Mouse (Mus musculus): Measurements from ENCODE around the gene Hyal4. TPM values are rescaled to one million over a fixed set of nuclear protein-coding genes. Genes with fewer than 3 reads are reported as not detected.

Hyal4 gene
- not detected in 2 replicates for polyA plus RNA-seq (2012; rRNA removed)

DNA sequence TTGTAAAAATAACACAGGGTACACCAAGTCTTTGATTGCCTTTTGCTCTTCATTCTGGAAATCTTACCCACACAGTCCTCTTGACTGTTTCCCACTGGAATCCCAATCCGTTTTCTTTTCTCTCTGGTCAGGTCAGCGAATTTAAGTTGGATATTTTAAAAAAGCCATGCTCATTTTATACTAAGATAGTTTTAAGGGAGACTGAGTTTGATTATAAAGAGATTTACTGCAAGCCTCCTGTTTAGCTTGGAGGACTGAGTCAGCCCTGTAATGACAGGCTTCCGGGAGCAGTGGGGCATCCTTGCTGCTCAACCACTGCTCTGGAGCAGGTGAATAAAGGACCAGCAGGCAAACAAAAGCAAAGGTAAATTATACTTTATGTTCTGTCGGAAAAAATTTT lies at the start of gene Hyal4:
TSS of gene Hyal4 (plus strand) at position 301 of the 400 bp plus-strand sequence.
- DNase-seq = no peak
- Histone ChIP-seq H3K4me1 (ENCODE audit: control insufficient read depth, insufficient read depth, low read length) (no peaks in the 10 kb centered on the region), H3K27ac (ENCODE audit: insufficient read depth, low read length) (no peak within 1 kb of the TSS), H3K4me3 (replicated peaks; ENCODE audit: insufficient read depth, low read depth, low read length) (no peak within 1 kb of the TSS), H3K27me3 (ENCODE audit: control insufficient read depth, insufficient read depth, low read length) (no peaks in the 10 kb centered on the region)
- 84% methylated on average over 4 of the region's 4 CpGs for WGBS
- TF ChIP-seq CTCF (IDR thresholded peaks at IDR 0.05; ENCODE audit: borderline replicate concordance, insufficient read depth, low read depth, low read length) (no peak), POLR2A (IDR thresholded peaks at IDR 0.05; ENCODE audit: borderline replicate concordance, insufficient read depth, low read length) (no peak)

DNA sequence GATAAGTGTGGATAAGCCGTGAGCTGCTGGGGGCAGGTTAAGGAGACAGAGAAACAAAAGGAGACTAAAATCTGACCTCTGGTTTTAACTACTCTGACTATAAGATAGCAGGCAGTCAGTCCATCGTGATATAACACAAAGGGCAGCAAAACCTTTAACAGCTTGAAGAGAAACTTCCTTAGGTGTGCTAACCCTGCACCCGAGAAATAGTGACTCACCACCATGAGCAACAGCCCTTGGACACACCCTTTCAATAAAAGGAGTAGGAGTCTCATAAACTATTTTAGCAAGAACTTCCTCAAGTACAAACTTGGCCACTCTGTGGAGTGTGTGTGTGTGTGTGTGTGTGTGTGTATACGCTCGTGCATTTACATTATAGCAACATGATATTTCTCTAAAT lies 41.0 kb upstream of the Hyal4 start:
- Histone ChIP-seq H3K4me3 (replicated peaks; ENCODE audit: insufficient read depth, low read depth, low read length) (no peak overlapping the region), H3K27ac (ENCODE audit: insufficient read depth, low read length) (no peak overlapping the region), H3K4me1 (ENCODE audit: control insufficient read depth, insufficient read depth, low read length) (no peaks in the 10 kb centered on the region), H3K27me3 (ENCODE audit: control insufficient read depth, insufficient read depth, low read length) (no peaks in the 10 kb centered on the region)
- TF ChIP-seq POLR2A (IDR thresholded peaks at IDR 0.05; ENCODE audit: borderline replicate concordance, insufficient read depth, low read length) (no peak), CTCF (IDR thresholded peaks at IDR 0.05; ENCODE audit: borderline replicate concordance, insufficient read depth, low read depth, low read length) (no peak)
- 92% methylated on average over 5 of the region's 5 CpGs for WGBS
- DNase-seq = no peak

DNA sequence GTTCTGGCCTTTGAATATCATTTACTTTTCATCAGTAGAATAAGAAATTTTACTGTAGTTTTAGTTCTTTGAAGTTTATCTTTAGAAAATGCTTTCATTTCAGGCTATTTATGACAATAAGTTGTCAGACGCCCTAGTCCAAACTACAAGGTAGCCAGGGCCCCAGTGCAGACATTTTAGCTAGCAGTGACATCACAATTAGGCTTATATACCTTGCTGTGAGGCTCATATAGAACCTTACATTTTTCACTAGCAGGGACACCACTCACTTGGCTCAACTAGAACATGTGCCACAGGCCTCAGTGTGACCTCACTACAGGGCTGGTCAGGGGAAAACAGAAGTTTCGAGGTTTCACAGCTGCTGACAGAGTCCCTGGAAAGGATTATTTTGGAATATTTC lies 40.6 kb upstream of the Hyal4 start:
- Histone ChIP-seq H3K27ac (ENCODE audit: insufficient read depth, low read length) (no peak overlapping the region), H3K27me3 (ENCODE audit: control insufficient read depth, insufficient read depth, low read length) (no peaks in the 10 kb centered on the region), H3K4me3 (replicated peaks; ENCODE audit: insufficient read depth, low read depth, low read length) (no peak overlapping the region), H3K4me1 (ENCODE audit: control insufficient read depth, insufficient read depth, low read length) (no peaks in the 10 kb centered on the region)
- DNase-seq = no peak
- 72% methylated on average over 2 of the region's 2 CpGs for WGBS
- TF ChIP-seq POLR2A (IDR thresholded peaks at IDR 0.05; ENCODE audit: borderline replicate concordance, insufficient read depth, low read length) = no peak
- TF ChIP-seq CTCF (IDR thresholded peaks at IDR 0.05; ENCODE audit: borderline replicate concordance, insufficient read depth, low read depth, low read length) = no peak

- H3K27ac ChIP-seq (ENCODE audit: insufficient read depth, low read length) = no peak overlapping the region
- 30% methylated on average over 13 of the region's 13 CpGs for WGBS
- H3K4me1 ChIP-seq (ENCODE audit: control insufficient read depth, insufficient read depth, low read length) = no peaks in the 10 kb centered on the region
- H3K4me3 ChIP-seq (replicated peaks; ENCODE audit: insufficient read depth, low read depth, low read length) = no peak overlapping the region
- TF ChIP-seq POLR2A (IDR thresholded peaks at IDR 0.05; ENCODE audit: borderline replicate concordance, insufficient read depth, low read length) (no peak), CTCF (IDR thresholded peaks at IDR 0.05; ENCODE audit: borderline replicate concordance, insufficient read depth, low read depth, low read length) (peak; percentile 62)
- no peaks in the 10 kb centered on the region for H3K27me3 ChIP-seq (ENCODE audit: control insufficient read depth, insufficient read depth, low read length)
- peak; percentile 17 to 20 for DNase-seq
Observed at GRCm38 (mm10) chr6:24721317-24722099, 26.6 kb upstream of the Hyal4 start.

- Histone ChIP-seq H3K4me1 (ENCODE audit: control insufficient read depth, insufficient read depth, low read length) (no peaks in the 10 kb centered on the region), H3K27ac (ENCODE audit: insufficient read depth, low read length) (no peak overlapping the region), H3K4me3 (replicated peaks; ENCODE audit: insufficient read depth, low read depth, low read length) (no peak overlapping the region), H3K27me3 (ENCODE audit: control insufficient read depth, insufficient read depth, low read length) (no peaks in the 10 kb centered on the region)
- WGBS = 87% methylated on average over 1 of the region's 1 CpGs
- no peak for TF ChIP-seq CTCF (IDR thresholded peaks at IDR 0.05; ENCODE audit: borderline replicate concordance, insufficient read depth, low read depth, low read length)
- TF ChIP-seq POLR2A (IDR thresholded peaks at IDR 0.05; ENCODE audit: borderline replicate concordance, insufficient read depth, low read length) = no peak
- no peak for DNase-seq
Observed at GRCm38 (mm10) chr6:24728130-24728529, 20.0 kb upstream of the Hyal4 start.

GRCm38 (mm10) chr6:24732945-24733344 lies 15.2 kb upstream of the Hyal4 start, which contains the start of gene Hyal6:
Hyal6 (plus strand) TSS chr6:24733245.
- 84% methylated on average over 3 of the region's 3 CpGs for WGBS
- Histone ChIP-seq H3K27me3 (ENCODE audit: control insufficient read depth, insufficient read depth, low read length) (no peaks in the 10 kb centered on the region), H3K4me1 (ENCODE audit: control insufficient read depth, insufficient read depth, low read length) (no peaks in the 10 kb centered on the region), H3K27ac (ENCODE audit: insufficient read depth, low read length) (no peak within 1 kb of the TSS), H3K4me3 (replicated peaks; ENCODE audit: insufficient read depth, low read depth, low read length) (no peak within 1 kb of the TSS)
- DNase-seq = no peak
- no peak for TF ChIP-seq CTCF (IDR thresholded peaks at IDR 0.05; ENCODE audit: borderline replicate concordance, insufficient read depth, low read depth, low read length)

GRCm38 (mm10) chr6:24734565-24734964 lies 13.6 kb upstream of the Hyal4 start:
- Histone ChIP-seq H3K27ac (ENCODE audit: insufficient read depth, low read length) (no peak overlapping the region), H3K4me3 (replicated peaks; ENCODE audit: insufficient read depth, low read depth, low read length) (no peak overlapping the region), H3K4me1 (ENCODE audit: control insufficient read depth, insufficient read depth, low read length) (no peaks in the 10 kb centered on the region), H3K27me3 (ENCODE audit: control insufficient read depth, insufficient read depth, low read length) (no peaks in the 10 kb centered on the region)
- DNase-seq = no peak
- TF ChIP-seq POLR2A (IDR thresholded peaks at IDR 0.05; ENCODE audit: borderline replicate concordance, insufficient read depth, low read length) (no peak), CTCF (IDR thresholded peaks at IDR 0.05; ENCODE audit: borderline replicate concordance, insufficient read depth, low read depth, low read length) (no peak)
- 91% methylated on average over 6 of the region's 6 CpGs for WGBS

- Histone ChIP-seq H3K27me3 (ENCODE audit: control insufficient read depth, insufficient read depth, low read length) (no peaks in the 10 kb centered on the region), H3K4me1 (ENCODE audit: control insufficient read depth, insufficient read depth, low read length) (no peaks in the 10 kb centered on the region), H3K27ac (ENCODE audit: insufficient read depth, low read length) (no peak overlapping the region), H3K4me3 (replicated peaks; ENCODE audit: insufficient read depth, low read depth, low read length) (no peak overlapping the region)
- 94% methylated on average over 3 of the region's 3 CpGs for whole genome bisulfite sequencing
- no peak for DNase-seq
- no peak for TF ChIP-seq CTCF (IDR thresholded peaks at IDR 0.05; ENCODE audit: borderline replicate concordance, insufficient read depth, low read depth, low read length)
- no peak for TF ChIP-seq POLR2A (IDR thresholded peaks at IDR 0.05; ENCODE audit: borderline replicate concordance, insufficient read depth, low read length)
Observed at GRCm38 (mm10) chr6:24759281-24759680, 11.2 kb downstream of the Hyal4 start.

All from cerebellum, adult 2 months (tissue).